Mouse (Mus musculus) hindbrain, embryonic 11.5 days (tissue): ENCODE data around the gene Tsga10. TPM values are rescaled to one million over a fixed set of nuclear protein-coding genes. Genes with fewer than 3 reads are reported as not detected.
"Not testable (repeated sequence)": the region's sequence is repeated elsewhere in the genome, so short reads cannot be mapped to it uniquely, and the experiment has no call there.

Source experiments
- ATAC-seq: fragments of 200-750 bp; cut with Nextera tagmentation; 2 replicates; pipeline ENCODE4 v1.8.0; 2017; ENCODE audit warnings: mild to moderate bottlenecking, moderate TSS enrichment, moderate library complexity; ENCODE audit not compliant: low FRiP score
- DNase-seq: peaks from one replicate; pipeline ENCODE4 v3.0.0-alpha.2; 2015; ENCODE audit warnings: low spot score
- H3K27ac ChIP-seq: fragments of 300-500 bp; sonication (generic); 2 replicates; pipeline ENCODE4 v1.5.1; 2014; ENCODE audit warnings: mild to moderate bottlenecking, low read depth, low read length
- H3K27me3 ChIP-seq: fragments of 300-500 bp; sonication (generic); 2 replicates; pipeline ENCODE4 v1.6.1; 2014; ENCODE audit warnings: mild to moderate bottlenecking, low read length, moderate library complexity, mixed read lengths; ENCODE audit not compliant: control insufficient read depth, insufficient read depth
- H3K36me3 ChIP-seq: fragments of 300-500 bp; sonication (generic); 2 replicates; pipeline ENCODE4 v1.6.1; 2014; ENCODE audit warnings: mild to moderate bottlenecking, low read length, moderate library complexity, mixed read lengths; ENCODE audit not compliant: control insufficient read depth, insufficient read depth
- H3K4me1 ChIP-seq: fragments of 300-500 bp; sonication (generic); replicated peaks from 2 replicates; pipeline ENCODE4 v1.6.1; 2014; ENCODE audit warnings: low read length, mixed read lengths; ENCODE audit not compliant: control insufficient read depth, insufficient read depth
- H3K4me2 ChIP-seq: fragments of 300-500 bp; sonication (generic); replicated peaks from 2 replicates; pipeline ENCODE4 v1.6.1; 2014; ENCODE audit warnings: mild to moderate bottlenecking, low read depth, low read length
- H3K4me3 ChIP-seq: fragments of 300-500 bp; sonication (generic); 2 replicates; pipeline ENCODE4 v1.5.1; 2014; ENCODE audit warnings: low read depth, low read length
- H3K9ac ChIP-seq: fragments of 300-500 bp; sonication (generic); 2 replicates; pipeline ENCODE4 v1.6.1; 2014; ENCODE audit warnings: low read depth, low read length
- H3K9me3 ChIP-seq: fragments of 300-500 bp; sonication (generic); 2 replicates; pipeline ENCODE4 v1.6.1; 2016; ENCODE audit warnings: low read length; ENCODE audit not compliant: control insufficient read depth
- WGBS: fragments of 180-500 bp; shearing (Covaris S2); extraction: QIAGEN DNeasy Blood & Tissue Kit; methylation state at CpG from one replicate; pipeline ENCODE4 v1.1.7; 2014; 5-methylcytosine and 5-hydroxymethylcytosine counted together
- polyA plus RNA-seq: library from polyadenylated mRNA; unstranded; fragments of >200 nt; fragmentation: Nextera tagmentation; extraction: Ambion mirVana; gene quantifications from 2 replicates; pipeline ENCODE4 v1.2.1, GENCODE M21; 2014

The Tsga10 gene
- polyA plus RNA-seq, 1 experiment from 2014 or later = 21.4 TPM

GRCm38 (mm10) chr1:37719030-37719723 lies 147.1 kb downstream of the Tsga10 start:
- H3K4me3 ChIP-seq = peak overlapping the region; percentile 48
- no peak overlapping the region for H3K27ac ChIP-seq
- peak; percentile 75 for ATAC-seq

DNA sequence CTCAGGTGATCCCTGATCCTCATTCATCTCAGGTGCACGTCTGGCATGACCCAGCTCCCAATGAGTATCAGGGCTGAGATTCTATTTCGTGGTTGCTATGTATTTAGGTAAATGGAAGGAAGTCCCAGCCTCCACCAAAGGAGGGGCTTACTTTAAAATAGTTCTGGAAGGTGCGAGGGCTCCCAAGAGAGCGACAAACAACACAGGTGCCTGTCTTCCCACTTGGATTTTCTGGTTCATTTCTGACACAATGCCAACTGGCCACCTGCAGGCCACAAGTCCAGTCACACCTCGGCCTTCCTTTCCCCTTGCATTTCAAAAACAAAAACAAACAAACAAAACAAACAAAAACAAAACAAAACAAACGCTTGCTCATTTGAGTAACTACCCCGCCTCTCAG lies 147.7 kb downstream of the Tsga10 start:
- Histone ChIP-seq H3K27ac (no peak overlapping the region), H3K4me3 (no peak overlapping the region), H3K9me3 (no peaks in the 10 kb centered on the region), H3K9ac (no peak overlapping the region), H3K4me2 (no peak overlapping the region), H3K36me3 (no peaks in the 10 kb centered on the region), H3K27me3 (peaks cover 10% of the 10 kb centered on the region), H3K4me1 (peaks cover 2% of the 10 kb centered on the region; the same call in 1 of the 2 replicates)
- 53% methylated on average over 7 of the region's 7 CpGs for WGBS
- ATAC-seq = no peak
- no peak for DNase-seq

More at GRCm38 (mm10) chr1:37719030-37719723, 147.1 kb downstream of the Tsga10 start:
- WGBS = 5% methylated on average over 35 of the region's 49 CpGs
- Histone ChIP-seq H3K36me3 (no peaks in the 10 kb centered on the region), H3K9me3 (no peaks in the 10 kb centered on the region), H3K4me2 (peak overlapping the region; percentile 90), H3K27me3 (peaks cover 10% of the 10 kb centered on the region), H3K4me1 (peaks cover 2% of the 10 kb centered on the region; the same call in 1 of the 2 replicates), H3K9ac (peak overlapping the region; percentile 51)
- DNase-seq = peak; percentile 46

- Histone ChIP-seq H3K36me3 (no peaks in the 10 kb centered on the region), H3K27ac (no peak overlapping the region), H3K9ac (no peak overlapping the region), H3K9me3 (no peaks in the 10 kb centered on the region), H3K4me1 (peaks cover 2% of the 10 kb centered on the region; the same call in 1 of the 2 replicates), H3K4me2 (no peak overlapping the region), H3K4me3 (no peak overlapping the region), H3K27me3 (peaks cover 10% of the 10 kb centered on the region)
- ATAC-seq = no peak
- 83% methylated on average over 14 of the region's 14 CpGs for WGBS
- no peak for DNase-seq
Observed at GRCm38 (mm10) chr1:37717415-37718195, 148.6 kb downstream of the Tsga10 start.

GRCm38 (mm10) chr1:37712357-37712737 lies 153.9 kb downstream of the Tsga10 start:
- not testable (repeated sequence) for H3K27ac ChIP-seq, DNase-seq, H3K4me3 ChIP-seq, H3K36me3 ChIP-seq, ATAC-seq, H3K9me3 ChIP-seq, H3K27me3 ChIP-seq, H3K4me2 ChIP-seq, H3K9ac ChIP-seq, H3K4me1 ChIP-seq
- 82% methylated on average over 4 of the region's 4 CpGs for WGBS

DNA sequence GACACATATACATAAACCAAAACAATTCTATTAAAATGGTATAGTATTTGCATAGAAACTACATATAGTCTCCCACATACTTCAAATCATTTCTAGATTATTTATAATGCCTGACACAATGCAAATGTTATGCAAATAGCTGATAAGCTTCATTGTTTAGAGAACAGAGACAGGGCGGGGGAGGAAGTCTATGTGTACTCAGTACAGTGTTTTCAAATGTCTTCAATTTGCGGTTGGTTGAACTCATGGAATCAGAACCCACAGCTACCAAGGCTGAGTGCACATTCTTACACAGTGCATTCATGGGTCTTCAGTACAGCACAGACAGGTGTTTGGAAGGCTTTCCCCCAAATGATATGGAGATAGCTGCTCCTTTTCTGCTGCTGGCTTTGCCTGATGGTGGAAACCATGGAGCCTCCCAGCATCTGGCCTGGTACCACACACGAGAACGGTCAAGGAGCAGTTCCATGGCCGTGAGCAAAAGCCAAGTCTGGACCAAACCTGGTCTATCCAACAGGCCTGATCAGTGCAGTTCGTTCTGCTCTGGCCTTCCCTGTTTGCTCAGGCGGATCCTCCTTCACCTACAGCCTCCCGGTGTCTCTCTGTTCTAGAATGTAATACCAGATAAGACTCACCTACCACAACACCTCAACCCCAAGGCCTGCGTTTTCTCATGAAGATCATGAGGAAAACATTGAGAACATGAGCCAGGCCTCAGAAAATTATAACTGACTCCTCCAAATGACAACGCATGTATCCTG lies 154.5 kb downstream of the Tsga10 start:
- no peak for ATAC-seq

DNA sequence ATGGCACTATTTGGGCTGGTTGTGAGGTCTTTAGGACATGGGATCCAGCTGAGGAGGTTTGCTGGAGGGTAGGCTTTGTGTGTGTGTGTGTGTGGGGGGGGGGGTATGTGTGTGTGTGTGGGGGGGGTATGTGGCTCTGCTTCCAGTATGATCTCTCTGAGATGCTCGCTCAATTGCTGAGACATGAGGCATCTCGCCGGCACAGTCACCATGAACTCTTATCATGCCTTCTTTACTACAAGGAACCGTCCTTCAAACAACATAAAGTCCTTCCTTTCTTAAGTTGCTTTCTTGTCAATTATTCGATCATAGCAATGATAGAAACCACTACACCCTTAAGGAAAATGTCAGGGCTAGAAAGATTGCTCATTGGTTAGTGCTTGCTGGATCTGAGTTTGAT lies 155.1 kb downstream of the Tsga10 start:
- 98% methylated on average over 5 of the region's 5 CpGs for WGBS
- H3K36me3 ChIP-seq = no peaks in the 10 kb centered on the region

More for the DNA sequence above, 154.5 kb downstream of the Tsga10 start:
- no peaks in the 10 kb centered on the region for H3K36me3 ChIP-seq
- DNase-seq = no peak
- no peak overlapping the region for H3K4me3 ChIP-seq
- H3K27ac ChIP-seq = no peak overlapping the region
- no peaks in the 10 kb centered on the region for H3K4me1 ChIP-seq
- no peak overlapping the region for H3K4me2 ChIP-seq
- H3K9me3 ChIP-seq = no peaks in the 10 kb centered on the region
- no peaks in the 10 kb centered on the region for H3K27me3 ChIP-seq
- 91% methylated on average over 10 of the region's 10 CpGs for whole genome bisulfite sequencing
- H3K9ac ChIP-seq = no peak overlapping the region

GRCm38 (mm10) chr1:37709736-37710135 lies 156.5 kb downstream of the Tsga10 start:
- H3K4me3 ChIP-seq = no peak overlapping the region
- no peaks in the 10 kb centered on the region for H3K36me3 ChIP-seq
- DNase-seq (no peak), ATAC-seq (no peak)
- H3K9me3 ChIP-seq = no peaks in the 10 kb centered on the region
- no peak overlapping the region for H3K9ac ChIP-seq
- no peaks in the 10 kb centered on the region for H3K4me1 ChIP-seq
- H3K27ac ChIP-seq = no peak overlapping the region
- 89% methylated on average over 8 of the region's 8 CpGs for WGBS
- H3K27me3 ChIP-seq = no peaks in the 10 kb centered on the region
- no peak overlapping the region for H3K4me2 ChIP-seq

More for the DNA sequence above, 155.1 kb downstream of the Tsga10 start:
- Histone ChIP-seq H3K4me1 (no peaks in the 10 kb centered on the region), H3K27ac (no peak overlapping the region), H3K4me2 (no peak overlapping the region), H3K4me3 (no peak overlapping the region), H3K27me3 (no peaks in the 10 kb centered on the region), H3K9ac (no peak overlapping the region), H3K9me3 (no peaks in the 10 kb centered on the region)
- ATAC-seq = no peak
- DNase-seq = no peak

GRCm38 (mm10) chr1:37708270-37708955 lies 157.8 kb downstream of the Tsga10 start:
- no peak overlapping the region for H3K9ac ChIP-seq
- H3K9me3 ChIP-seq = no peaks in the 10 kb centered on the region
- H3K27ac ChIP-seq = no peak overlapping the region
- WGBS = 91% methylated on average over 6 of the region's 6 CpGs
- no peaks in the 10 kb centered on the region for H3K36me3 ChIP-seq
- H3K4me2 ChIP-seq = no peak overlapping the region
- no peak overlapping the region for H3K4me3 ChIP-seq
- no peaks in the 10 kb centered on the region for H3K4me1 ChIP-seq
- DNase-seq (no peak), ATAC-seq (no peak)
- no peaks in the 10 kb centered on the region for H3K27me3 ChIP-seq
